Mouse (Mus musculus) heart, embryonic 10.5 days (tissue): ENCODE results near the gene Fam131b. TPM values are rescaled to one million over a fixed set of nuclear protein-coding genes. Genes with fewer than 3 reads are reported as not detected.

Source experiments
- DNase-seq: peaks from one replicate; pipeline ENCODE4 v3.0.0-alpha.2; 2017; ENCODE audit warnings: low spot score
- H3K27ac ChIP-seq: fragments of 300-500 bp; sonication (generic); 2 replicates; pipeline ENCODE4 v1.5.1; 2016; ENCODE audit warnings: mild to moderate bottlenecking
- H3K27me3 ChIP-seq: fragments of 300-500 bp; sonication (generic); 2 replicates; pipeline ENCODE4 v1.6.1; 2016; ENCODE audit warnings: mild to moderate bottlenecking; ENCODE audit not compliant: poor library complexity, insufficient read depth, severe bottlenecking
- H3K36me3 ChIP-seq: fragments of 300-500 bp; sonication (generic); 2 replicates; pipeline ENCODE4 v1.6.1; 2016; ENCODE audit warnings: mild to moderate bottlenecking, moderate library complexity
- H3K4me1 ChIP-seq: fragments of 300-500 bp; sonication (generic); 2 replicates; pipeline ENCODE4 v1.6.1; 2016; ENCODE audit warnings: mild to moderate bottlenecking
- H3K4me3 ChIP-seq: fragments of 300-500 bp; sonication (generic); 2 replicates; pipeline ENCODE4 v1.5.1; 2016; ENCODE audit warnings: mild to moderate bottlenecking, moderate library complexity
- H3K9me3 ChIP-seq: fragments of 300-500 bp; sonication (generic); 2 replicates; pipeline ENCODE4 v1.6.1; 2016; ENCODE audit warnings: mild to moderate bottlenecking, moderate library complexity
- WGBS: fragments of 180-500 bp; shearing (Covaris S2); methylation state at CpG from one replicate; pipeline ENCODE4 v1.1.7; 2016; 5-methylcytosine and 5-hydroxymethylcytosine counted together
- polyA plus RNA-seq: library from polyadenylated mRNA; unstranded; fragments of >200 nt; fragmentation: Nextera tagmentation; extraction: Ambion mirVana; gene quantifications from 2 replicates; pipeline ENCODE4 v1.2.1, GENCODE M21; 2016

Fam131b gene
- polyA plus RNA-seq, 1 experiment from 2014 or later, result 0.30 TPM

GRCm38 (mm10) chr6:42339189-42339588 is 14.7 kb upstream of the Fam131b start:
- Histone ChIP-seq H3K36me3 (no peaks in the 10 kb centered on the region), H3K4me3 (no peak overlapping the region), H3K9me3 (no peaks in the 10 kb centered on the region), H3K4me1 (no peaks in the 10 kb centered on the region), H3K27ac (no peak overlapping the region), H3K27me3 (no peaks in the 10 kb centered on the region)
- WGBS, result 75% methylated on average over 2 of the region's 2 CpGs
- DNase-seq, result no peak

DNA sequence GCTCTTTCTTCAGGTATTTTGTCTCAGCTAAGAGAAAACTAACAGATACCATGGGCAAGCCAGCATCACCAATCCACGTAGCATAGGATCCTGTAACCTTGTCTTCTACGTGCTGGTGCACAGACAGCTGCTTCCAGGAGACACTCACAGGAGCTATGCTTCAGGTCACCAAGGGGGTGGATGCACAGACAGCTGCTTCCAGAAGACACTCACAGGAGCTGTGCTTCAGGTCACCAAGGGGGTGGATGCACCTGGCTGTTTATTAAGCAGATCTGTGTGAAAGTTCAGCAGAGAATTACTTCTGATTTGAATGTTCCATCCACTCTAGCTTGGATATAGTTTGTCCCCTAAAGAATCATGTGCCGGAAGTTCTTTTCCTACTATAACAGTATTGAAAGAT is 6.5 kb upstream of the Fam131b start:
- peaks cover 5% of the 10 kb centered on the region; the same call in 1 of the 2 replicates for H3K27me3 ChIP-seq
- WGBS, result 87% methylated on average over 3 of the region's 3 CpGs
- H3K9me3 ChIP-seq, result no peaks in the 10 kb centered on the region
- no peaks in the 10 kb centered on the region for H3K36me3 ChIP-seq
- H3K4me3 ChIP-seq, result no peak overlapping the region
- no peaks in the 10 kb centered on the region for H3K4me1 ChIP-seq
- no peak overlapping the region for H3K27ac ChIP-seq
- no peak for DNase-seq

DNA sequence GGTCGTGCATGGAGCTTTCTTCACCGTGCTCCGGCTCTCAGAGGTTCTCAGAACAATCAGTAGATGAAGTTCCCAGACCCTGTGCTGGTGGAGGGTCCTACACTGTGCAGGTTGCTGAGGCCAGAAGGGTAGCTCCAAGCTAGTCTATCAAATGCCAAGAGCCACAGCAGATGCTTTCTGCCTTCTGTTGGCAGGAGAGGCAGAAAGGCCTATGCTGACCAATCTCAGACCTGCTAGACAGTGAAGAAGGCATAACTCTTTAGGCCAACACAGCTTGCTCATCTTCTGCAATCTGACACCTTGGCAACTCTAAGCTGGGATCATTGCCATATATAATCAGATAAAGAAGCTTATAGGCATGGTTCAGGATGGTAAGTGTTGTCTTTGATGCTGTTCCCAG is 5.8 kb upstream of the Fam131b start:
- no peaks in the 10 kb centered on the region for H3K36me3 ChIP-seq
- H3K4me1 ChIP-seq, result peaks cover 1% of the 10 kb centered on the region; the same call in 1 of the 2 replicates
- 62% methylated on average over 3 of the region's 3 CpGs for WGBS
- H3K27me3 ChIP-seq, result peaks cover 6% of the 10 kb centered on the region
- H3K4me3 ChIP-seq, result no peak overlapping the region
- no peak for DNase-seq
- H3K27ac ChIP-seq, result no peak overlapping the region
- no peaks in the 10 kb centered on the region for H3K9me3 ChIP-seq

DNA sequence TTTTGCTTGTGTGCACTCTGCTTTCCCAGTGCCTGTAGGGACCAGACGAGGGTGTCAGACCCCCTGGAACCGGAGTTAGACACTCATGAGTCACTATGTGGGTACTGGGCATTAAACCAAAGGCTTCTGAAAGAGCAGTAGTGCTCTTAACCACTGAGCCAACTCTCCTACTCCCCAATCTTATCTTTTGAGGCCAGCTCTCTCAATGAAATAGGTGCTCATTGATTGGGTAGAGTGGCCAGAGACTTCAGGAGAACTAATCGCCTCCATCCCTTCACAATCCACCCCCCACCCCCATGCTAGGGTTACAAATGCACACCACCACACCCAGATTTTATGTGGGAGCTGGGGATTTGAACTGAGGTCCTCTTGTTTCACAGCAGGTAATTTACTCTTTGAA is 4.3 kb upstream of the Fam131b start:
- H3K36me3 ChIP-seq, result no peaks in the 10 kb centered on the region
- no peak overlapping the region for H3K27ac ChIP-seq
- H3K27me3 ChIP-seq, result peaks cover 20% of the 10 kb centered on the region
- no peak overlapping the region for H3K4me3 ChIP-seq
- H3K9me3 ChIP-seq, result no peaks in the 10 kb centered on the region
- no peak for DNase-seq
- 66% methylated on average over 3 of the region's 3 CpGs for WGBS
- H3K4me1 ChIP-seq, result peaks cover 16% of the 10 kb centered on the region

DNA sequence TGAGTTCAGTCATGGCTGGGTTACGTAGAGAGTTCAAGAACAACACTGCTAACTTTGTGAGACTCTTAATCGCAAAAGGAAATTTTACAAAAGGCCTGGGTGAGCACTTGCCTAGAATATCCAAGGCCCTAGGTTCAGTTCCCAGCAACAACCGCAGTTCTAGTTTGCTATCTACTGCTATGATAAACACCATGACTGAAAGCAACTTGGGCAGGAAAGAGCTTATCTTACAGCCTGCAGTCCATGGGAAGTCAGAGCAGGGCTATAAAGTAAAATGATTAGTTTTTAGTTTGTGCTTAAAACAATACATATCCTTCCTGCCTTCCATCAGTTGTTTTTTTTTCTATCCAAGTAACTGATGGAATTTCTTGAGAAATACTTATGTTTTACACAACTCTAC is 2.1 kb upstream of the Fam131b start:
- Histone ChIP-seq H3K27me3 (peaks cover 43% of the 10 kb centered on the region), H3K4me3 (no peak overlapping the region), H3K27ac (no peak overlapping the region), H3K9me3 (no peaks in the 10 kb centered on the region), H3K36me3 (no peaks in the 10 kb centered on the region), H3K4me1 (peaks cover 21% of the 10 kb centered on the region)
- DNase-seq, result no peak
- WGBS, result 77% methylated on average over 3 of the region's 3 CpGs

- WGBS, result 4% methylated on average over 7 of the region's 7 CpGs
- Histone ChIP-seq H3K9me3 (no peaks in the 10 kb centered on the region), H3K27ac (no peak overlapping the region), H3K36me3 (no peaks in the 10 kb centered on the region), H3K27me3 (peaks cover 47% of the 10 kb centered on the region), H3K4me1 (peaks cover 21% of the 10 kb centered on the region), H3K4me3 (peak overlapping the region; percentile 74)
- DNase-seq, result peak; percentile 83
Observed at GRCm38 (mm10) chr6:42325268-42325609, 796 bp upstream of the Fam131b start.

DNA sequence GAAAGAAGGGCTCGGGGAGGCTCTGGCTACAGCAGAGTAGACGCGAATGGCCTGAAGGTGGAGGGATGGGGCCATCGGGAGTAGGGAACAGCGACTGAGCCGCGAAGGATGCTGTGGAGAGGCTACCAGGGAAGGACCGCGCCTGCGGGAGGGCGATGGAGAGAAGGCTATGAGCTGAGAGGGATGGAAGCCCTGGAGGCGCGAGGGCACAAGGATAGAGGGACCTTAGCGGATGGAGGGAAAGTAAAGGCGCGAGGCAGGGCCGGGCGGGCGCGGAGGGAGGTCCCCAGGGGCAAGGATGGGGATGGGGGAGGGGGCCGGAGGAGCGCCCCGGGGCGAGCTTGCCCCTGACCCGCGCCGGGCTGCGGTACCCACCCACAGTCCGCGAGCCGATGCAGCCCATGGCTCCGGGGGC is 369 bp downstream of the Fam131b start:
- H3K27me3 ChIP-seq, result peaks cover 52% of the 10 kb centered on the region
- H3K4me1 ChIP-seq, result peaks cover 21% of the 10 kb centered on the region
- no peaks in the 10 kb centered on the region for H3K36me3 ChIP-seq
- DNase-seq, result peak; percentile 75
- H3K9me3 ChIP-seq, result no peaks in the 10 kb centered on the region
- under 1% methylated on average over 29 of the region's 32 CpGs for WGBS
- H3K27ac ChIP-seq, result peak overlapping the region; percentile 65
- peak overlapping the region; percentile 74 for H3K4me3 ChIP-seq

DNA sequence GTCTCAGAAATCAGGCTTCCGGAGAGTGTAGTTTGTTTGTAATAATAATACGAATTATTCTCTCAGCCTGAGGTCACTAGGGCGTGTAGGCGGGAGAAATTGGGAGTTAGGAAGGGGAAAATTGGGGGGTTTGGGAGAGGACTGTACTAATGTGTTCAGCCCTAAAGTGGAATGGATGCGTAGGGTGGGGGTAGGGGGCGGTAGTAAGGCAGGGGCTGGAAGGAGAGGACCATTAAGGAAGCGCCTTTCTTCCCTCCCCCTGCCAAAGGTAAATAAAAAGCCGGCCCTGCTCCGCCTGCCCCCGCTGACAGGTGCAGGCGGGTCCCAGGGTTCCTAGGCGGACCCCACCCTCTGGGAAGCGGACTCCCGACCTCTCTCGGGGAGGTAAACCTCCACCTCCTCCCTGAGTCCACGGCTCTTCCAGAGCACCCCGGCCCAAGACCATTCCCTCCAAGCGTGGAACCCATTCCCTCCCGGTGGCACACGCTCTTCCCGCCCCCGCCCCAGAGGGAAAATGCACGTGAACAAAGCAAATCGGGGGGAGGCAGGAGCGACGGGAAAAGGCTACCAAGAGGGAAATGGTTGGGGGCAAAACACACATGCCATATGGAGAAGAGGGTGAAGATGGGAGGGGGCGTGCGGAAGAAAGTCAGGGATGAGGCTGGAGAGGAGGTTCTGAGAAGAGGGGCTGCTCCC is 924 bp downstream of the Fam131b start:
- WGBS, result under 1% methylated on average over 28 of the region's 28 CpGs
- H3K27me3 ChIP-seq, result peaks cover 52% of the 10 kb centered on the region
- peak overlapping the region; percentile 74 for H3K4me3 ChIP-seq
- H3K27ac ChIP-seq, result no peak overlapping the region
- DNase-seq, result no peak
- no peaks in the 10 kb centered on the region for H3K36me3 ChIP-seq
- H3K4me1 ChIP-seq, result peaks cover 21% of the 10 kb centered on the region
- no peaks in the 10 kb centered on the region for H3K9me3 ChIP-seq

DNA sequence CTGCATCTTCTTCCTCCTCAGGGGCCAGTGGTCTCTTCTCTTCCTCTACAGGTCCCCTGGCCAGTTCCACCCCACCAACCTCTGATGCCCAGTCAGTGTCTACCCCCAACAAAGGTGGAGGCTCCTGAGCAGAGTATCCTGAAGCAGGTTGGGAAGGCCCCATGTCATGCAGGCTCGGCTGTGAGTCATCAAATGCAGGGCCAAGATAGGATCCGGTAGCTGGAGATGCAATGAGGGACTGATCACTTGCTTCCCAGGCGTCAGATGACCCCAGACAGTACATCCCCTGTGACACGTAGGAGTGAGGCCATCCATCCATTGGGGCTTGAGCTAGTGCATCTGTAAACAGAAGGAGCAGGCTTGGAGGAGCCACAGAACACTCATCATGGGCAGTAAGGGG is 6.2 kb downstream of the Fam131b start:
- H3K27ac ChIP-seq, result no peak overlapping the region
- H3K9me3 ChIP-seq, result no peaks in the 10 kb centered on the region
- peaks cover 36% of the 10 kb centered on the region for H3K27me3 ChIP-seq
- H3K4me1 ChIP-seq, result peaks cover under 1% of the 10 kb centered on the region; the same call in 1 of the 2 replicates
- whole genome bisulfite sequencing, result 73% methylated on average over 4 of the region's 4 CpGs
- no peak overlapping the region for H3K4me3 ChIP-seq
- DNase-seq, result no peak
- peaks cover 13% of the 10 kb centered on the region; the same call in 1 of the 2 replicates for H3K36me3 ChIP-seq

DNA sequence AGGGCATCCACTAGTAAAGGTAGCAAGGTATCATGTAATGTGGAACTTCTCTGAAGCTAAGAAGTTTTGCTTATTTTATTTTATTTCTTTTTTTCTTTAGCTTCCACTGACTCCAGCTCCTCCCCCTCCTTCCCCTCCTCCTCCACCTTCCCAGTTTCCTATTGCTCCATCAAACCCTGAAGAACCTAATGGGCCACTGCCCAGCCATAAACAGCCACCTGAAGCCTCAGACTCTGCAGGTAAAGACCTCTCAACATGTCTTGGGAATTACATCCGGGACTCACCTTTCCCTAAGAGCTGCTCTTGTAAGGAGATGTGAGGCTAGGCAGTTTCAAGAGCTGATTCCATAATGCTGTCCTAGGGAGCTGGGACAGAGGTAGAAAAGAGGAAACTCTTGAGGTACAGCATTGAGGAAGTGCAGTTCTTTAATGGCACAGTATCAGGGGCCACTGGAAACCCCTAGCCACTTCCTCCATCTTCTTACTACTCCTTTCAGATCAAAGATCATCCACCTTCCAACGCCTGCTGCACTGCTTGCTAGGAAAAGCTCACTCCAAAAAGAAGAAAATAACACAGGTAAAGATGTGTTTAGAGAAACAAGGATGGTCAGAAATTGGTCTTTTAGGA is 13.9 kb downstream of the Fam131b start:
- H3K4me3 ChIP-seq, result no peak overlapping the region

GRCm38 (mm10) chr6:42309816-42310378 is 14.5 kb downstream of the Fam131b start:
- 42% methylated on average over 8 of the region's 8 CpGs for WGBS
- DNase-seq, result peak; percentile 72
- peaks cover 42% of the 10 kb centered on the region for H3K36me3 ChIP-seq
- no peak overlapping the region for H3K4me3 ChIP-seq
- H3K27ac ChIP-seq, result no peak overlapping the region
- no peaks in the 10 kb centered on the region for H3K4me1 ChIP-seq
- H3K9me3 ChIP-seq, result no peaks in the 10 kb centered on the region
- H3K27me3 ChIP-seq, result no peaks in the 10 kb centered on the region

More for the DNA sequence above, 13.9 kb downstream of the Fam131b start:
- H3K27me3 ChIP-seq, result no peaks in the 10 kb centered on the region
- peaks cover 42% of the 10 kb centered on the region for H3K36me3 ChIP-seq
- H3K27ac ChIP-seq, result no peak overlapping the region
- H3K4me1 ChIP-seq, result no peaks in the 10 kb centered on the region
- peak; percentile 9 for DNase-seq
- 87% methylated on average over 2 of the region's 2 CpGs for WGBS
- H3K9me3 ChIP-seq, result no peaks in the 10 kb centered on the region

- Histone ChIP-seq H3K9me3 (no peaks in the 10 kb centered on the region), H3K27me3 (no peaks in the 10 kb centered on the region), H3K4me1 (no peaks in the 10 kb centered on the region), H3K36me3 (peaks cover 20% of the 10 kb centered on the region), H3K4me3 (no peak overlapping the region), H3K27ac (no peak overlapping the region)
- peak; percentile 66 for DNase-seq
- 74% methylated on average over 5 of the region's 5 CpGs for WGBS
Observed at GRCm38 (mm10) chr6:42299362-42299761, 25.1 kb downstream of the Fam131b start.

DNA sequence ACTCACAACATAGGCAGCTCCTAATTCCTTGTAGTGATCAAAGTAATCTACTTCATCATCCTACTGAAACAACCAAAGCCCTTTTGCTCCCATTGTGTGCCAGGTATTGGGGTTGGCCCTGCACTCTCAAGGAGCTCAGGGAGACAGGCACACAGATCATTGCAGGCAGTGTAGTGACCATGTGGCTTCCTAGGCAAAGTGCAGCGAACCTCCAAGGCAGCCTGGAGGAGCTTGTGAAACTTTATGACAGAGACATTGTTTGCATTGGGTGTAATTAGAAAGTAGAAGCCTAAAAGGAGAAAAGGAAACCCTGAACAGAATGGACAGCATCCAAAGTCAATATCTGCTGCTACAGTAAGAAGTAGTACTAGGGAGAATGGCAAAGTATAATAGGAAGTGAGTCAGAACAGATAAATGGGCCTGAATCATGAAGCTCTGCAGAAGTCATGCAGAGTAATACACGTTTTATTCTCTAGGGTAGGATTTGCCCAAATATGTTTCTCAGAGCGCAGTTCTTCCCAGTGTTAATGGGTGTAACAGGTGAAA is 28.8 kb downstream of the Fam131b start:
- H3K4me3 ChIP-seq, result no peak overlapping the region
- WGBS, result 76% methylated on average over 3 of the region's 3 CpGs
- H3K9me3 ChIP-seq, result no peaks in the 10 kb centered on the region
- H3K36me3 ChIP-seq, result peaks cover 47% of the 10 kb centered on the region
- no peak for DNase-seq
- no peaks in the 10 kb centered on the region for H3K27me3 ChIP-seq
- no peaks in the 10 kb centered on the region for H3K4me1 ChIP-seq
- H3K27ac ChIP-seq, result no peak overlapping the region
